Comparison of ENCODE assay signal across 9 mouse cellular contexts in the genomic region with DNA sequence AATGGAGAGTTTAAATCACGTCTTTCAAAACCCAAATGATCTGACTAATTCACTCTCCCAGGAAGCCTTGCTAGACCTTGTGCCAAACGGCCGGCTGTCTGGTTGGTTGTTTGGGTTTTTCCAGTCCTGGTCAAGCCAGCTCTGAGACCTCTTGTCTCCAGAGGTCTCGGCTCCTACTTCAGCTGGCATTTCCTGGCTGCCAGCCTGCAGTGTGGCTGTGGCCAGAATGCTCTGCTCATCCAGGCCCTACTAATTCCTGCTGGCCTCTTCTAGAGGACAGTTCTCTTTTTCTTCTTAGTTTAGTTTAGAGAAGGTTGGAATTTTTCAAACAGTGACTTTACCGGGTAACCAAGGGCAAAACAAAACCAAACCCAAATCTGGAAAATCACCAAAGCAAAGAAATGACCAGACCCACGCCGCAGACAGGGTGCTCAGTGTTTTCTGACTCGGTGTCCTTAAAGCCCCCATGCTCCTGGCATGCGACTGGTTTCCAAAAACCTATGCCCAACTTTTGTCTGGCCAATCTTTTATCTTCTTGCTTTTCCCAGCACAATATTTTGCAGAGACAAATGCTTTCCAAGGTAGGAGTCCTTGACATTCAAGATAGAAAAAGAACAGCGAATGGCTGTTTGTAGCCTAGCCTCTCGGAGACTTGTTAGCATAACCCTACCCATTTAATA. TPM values are rescaled to one million over a fixed set of nuclear protein-coding genes. Genes with fewer than 3 reads are reported as not detected.
DNase-seq lines count a peak whose midpoint lies in the region; ATAC-seq lines count a peak whose summit lies in the region.
"Had no signal": no experiment of that assay in that cellular context is flagged by ENCODE, and none has a peak within 500 bp of the region (broad histone marks: within the 10 kb centered on the region; RNA-seq: fewer than 3 reads in every experiment).

No protein-coding gene starts in this region.

- peaks cover 27% of the 10 kb centered on the region for H3K4me1 ChIP-seq in limb, embryonic 15.5 days

- H3K36me3 ChIP-seq in limb, embryonic 15.5 days, result peaks cover 6% of the 10 kb centered on the region; the same call in 1 of the 2 replicates

- H3K9me3 ChIP-seq in limb, embryonic 15.5 days, result no peaks in the 10 kb centered on the region
- H3K9me3 ChIP-seq: embryonic facial prominence, embryonic 15.5 days had no signal

- DNase-seq in left cerebral cortex, postnatal 10 days (ENCODE audit: extremely low spot score in 1 of 2, low spot score in 2 of 2), result peak; percentile 23 to 38
- DNase-seq in left cerebral cortex, postnatal 36 days (ENCODE audit: low spot score in 2 of 2), result no peak
- DNase-seq in adrenal gland, adult 2 months, result peak; percentile 87
- DNase-seq in cerebellum, postnatal 36 days, result peak; percentile 30 to 48
- no peak for DNase-seq in thymus, postnatal 25 days
- DNase-seq in spleen, postnatal 14 days (ENCODE audit: low spot score in 2 of 2), result no peak

- no peak overlapping the region for H3K9ac ChIP-seq in limb, embryonic 15.5 days
- H3K9ac ChIP-seq: embryonic facial prominence, embryonic 15.5 days had no signal

- ATAC-seq in limb, embryonic 15.5 days (ENCODE audit: insufficient number of reproducible peaks, low FRiP score, low TSS enrichment, low read depth), result peak; percentile 27; the same call in 1 of the 2 replicates
- ATAC-seq in megakaryocyte progenitor cell, adult 5-6 weeks (replicated peaks; ENCODE audit: poor library complexity), result no peak

- no peaks in the 10 kb centered on the region for H3K27me3 ChIP-seq in limb, embryonic 15.5 days
- H3K27me3 ChIP-seq: embryonic facial prominence, embryonic 15.5 days had no signal

- intact Hi-C loops in left cerebral cortex, postnatal 10 days (cut with DNase I), result no loop called here
- intact Hi-C loops in left cerebral cortex, postnatal 36 days (cut with DNase I), result no loop called here

- H3K27ac ChIP-seq in limb, embryonic 15.5 days, result 0 out of 2 replicates have a peak overlapping the region, but pooled peaks have one; percentile 29
- H3K27ac ChIP-seq: embryonic facial prominence, embryonic 15.5 days had no signal

- no peak overlapping the region for H3K4me2 ChIP-seq in limb, embryonic 15.5 days
- H3K4me2 ChIP-seq: embryonic facial prominence, embryonic 15.5 days had no signal

- 75% methylated on average over 11 of the region's 11 CpGs for WGBS in limb, embryonic 15.5 days

- no peak overlapping the region for H3K4me3 ChIP-seq in limb, embryonic 15.5 days
- H3K4me3 ChIP-seq: embryonic facial prominence, embryonic 15.5 days had no signal

RNA-seq across cellular contexts. Expression of gene Plod2, which starts 7.9 kb away (rescaled TPM):
- total RNA-seq in left cerebral cortex, postnatal 10 days (2021), result 10 to 100 TPM in 1 of 2 experiments, 1 to 10 TPM in 1; 9.2 to 12.2 TPM
- total RNA-seq in left cerebral cortex, postnatal 36 days (2021), result 1 to 10 TPM; 3.4 to 5.6 TPM
- 100 to 1,000 TPM; 134 to 206 TPM for total RNA-seq in adrenal gland, adult 2 months (2021)
- polyA plus RNA-seq in adrenal gland, adult 2 months (2012; rRNA removed), result 46.7 and 49.0 TPM in 2 replicates
- polyA plus RNA-seq in limb, embryonic 15.5 days (2015; fragmentation: Nextera tagmentation; extraction: Ambion mirVana), result 52.8 and 55.2 TPM in 2 replicates
- 0.56 and 1.4 TPM in 2 replicates for total RNA-seq in megakaryocyte progenitor cell, adult 5-6 weeks (2015)
- total RNA-seq in megakaryocyte progenitor cell, adult 5-6 weeks (2017), result 1.3 and 2.0 TPM in 2 replicates

Comparison
In these comparisons a context has a peak if more than half of its experiments do, and no peak if none do; other contexts are left out.
1. DNase-seq: peak in left cerebral cortex, postnatal 10 days (2 of 2), adrenal gland, adult 2 months (single experiment) and cerebellum, postnatal 36 days (2 of 2); none in left cerebral cortex, postnatal 36 days (0 of 2), thymus, postnatal 25 days (single experiment) and spleen, postnatal 14 days (0 of 2).
2. RNA of gene Plod2, which starts 7.9 kb away (total RNA-seq): 134 to 206 TPM in adrenal gland, adult 2 months; 9.2 to 12.2 TPM in left cerebral cortex, postnatal 10 days, 3.4 to 5.6 TPM in left cerebral cortex, postnatal 36 days and 0.56 to 2.0 TPM in megakaryocyte progenitor cell, adult 5-6 weeks; every median in the first group is over 10 times any median in the second.